Mouse (Mus musculus) ovary, postnatal 14 days (tissue): ENCODE data around the gene Mob3b.

Source experiments
- DNase-seq: peaks from one replicate; pipeline ENCODE4 v3.0.0; 2022; ENCODE audit warnings: low spot score

The Mob3b gene

GRCm38 (mm10) chr4:35005068-35005769 lies 152.1 kb downstream of the Mob3b start:
- DNase-seq: no peak

- DNase-seq: no peak
These were observed 152.8 kb downstream of the Mob3b start for GRCm38 (mm10) chr4:35004473-35004872.

GRCm38 (mm10) chr4:35003550-35004326 lies 153.5 kb downstream of the Mob3b start:
- no peak for DNase-seq

- DNase-seq: no peak
These were observed 160.7 kb downstream of the Mob3b start for GRCm38 (mm10) chr4:34996616-34997015.

- no peak for DNase-seq
These were observed 163.7 kb downstream of the Mob3b start for GRCm38 (mm10) chr4:34993639-34993975.

- no peak for DNase-seq
These were observed 164.2 kb downstream of the Mob3b start for GRCm38 (mm10) chr4:34992866-34993638.

- DNase-seq: no peak
These were observed 165.1 kb downstream of the Mob3b start for GRCm38 (mm10) chr4:34991891-34992865.

- no peak for DNase-seq
These were observed 166.2 kb downstream of the Mob3b start for GRCm38 (mm10) chr4:34991116-34991515.

GRCm38 (mm10) chr4:34990659-34991058 lies 166.6 kb downstream of the Mob3b start:
- no peak for DNase-seq

GRCm38 (mm10) chr4:34987568-34987967 lies 169.7 kb downstream of the Mob3b start:
- DNase-seq: no peak

GRCm38 (mm10) chr4:34987109-34987508 lies 170.2 kb downstream of the Mob3b start:
- no peak for DNase-seq

- DNase-seq: no peak
These were observed 170.6 kb downstream of the Mob3b start for GRCm38 (mm10) chr4:34986647-34987046.

- DNase-seq: no peak
These were observed 172.9 kb downstream of the Mob3b start for GRCm38 (mm10) chr4:34984377-34984776.

GRCm38 (mm10) chr4:34983511-34983910 lies 173.8 kb downstream of the Mob3b start:
- no peak for DNase-seq

- DNase-seq: no peak
These were observed 175.7 kb downstream of the Mob3b start for GRCm38 (mm10) chr4:34981301-34982172.

GRCm38 (mm10) chr4:34980461-34981039 lies 176.7 kb downstream of the Mob3b start:
- DNase-seq: no peak

- no peak for DNase-seq
These were observed 180.2 kb downstream of the Mob3b start for GRCm38 (mm10) chr4:34976916-34977702.

GRCm38 (mm10) chr4:34976331-34976778 lies 180.9 kb downstream of the Mob3b start:
- DNase-seq: no peak

- no peak for DNase-seq
These were observed 182.5 kb downstream of the Mob3b start for GRCm38 (mm10) chr4:34974795-34975194.
